Mouse (Mus musculus) retina, adult 2 months (tissue): ENCODE results near the gene Macf1.
"Not testable (repeated sequence)": the region's sequence is repeated elsewhere in the genome, so short reads cannot be mapped to it uniquely, and the experiment has no call there.

Source experiments
- DNase-seq: peaks from one replicate; pipeline ENCODE4 v3.0.0-alpha.2; 2012; ENCODE audit warnings: low read depth, low spot score

Gene Macf1

GRCm38 (mm10) chr4:123635428-123635827 is 48.7 kb downstream of the Macf1 start:
- no peak for DNase-seq

GRCm38 (mm10) chr4:123634436-123634835 is 49.7 kb downstream of the Macf1 start:
- no peak for DNase-seq

GRCm38 (mm10) chr4:123633874-123634273 is 50.3 kb downstream of the Macf1 start:
- DNase-seq, result no peak

- DNase-seq, result peak; percentile 20
These were observed 50.8 kb downstream of the Macf1 start for GRCm38 (mm10) chr4:123633370-123633769.

- DNase-seq, result not testable (repeated sequence)
These were observed 52.0 kb downstream of the Macf1 start for GRCm38 (mm10) chr4:123632116-123632515.

- DNase-seq, result no peak
These were observed 52.5 kb downstream of the Macf1 start for GRCm38 (mm10) chr4:123631654-123632053.

- DNase-seq, result no peak
These were observed 56.5 kb downstream of the Macf1 start for GRCm38 (mm10) chr4:123627683-123628082.

- no peak for DNase-seq
These were observed 58.7 kb downstream of the Macf1 start for GRCm38 (mm10) chr4:123625332-123626072.

- no peak for DNase-seq
These were observed 59.7 kb downstream of the Macf1 start for GRCm38 (mm10) chr4:123624438-123624837.

- no peak for DNase-seq
These were observed 60.4 kb downstream of the Macf1 start for GRCm38 (mm10) chr4:123623742-123624151.

- no peak for DNase-seq
These were observed 62.4 kb downstream of the Macf1 start for GRCm38 (mm10) chr4:123621732-123622131.

- no peak for DNase-seq
These were observed 66.3 kb downstream of the Macf1 start for GRCm38 (mm10) chr4:123617727-123618389.

- no peak for DNase-seq
These were observed 67.2 kb downstream of the Macf1 start for GRCm38 (mm10) chr4:123616971-123617370.

GRCm38 (mm10) chr4:123616501-123616900 is 67.7 kb downstream of the Macf1 start:
- no peak for DNase-seq

GRCm38 (mm10) chr4:123613309-123613947 is 70.7 kb downstream of the Macf1 start:
- DNase-seq, result no peak

GRCm38 (mm10) chr4:123611940-123612339 is 72.2 kb downstream of the Macf1 start:
- no peak for DNase-seq

GRCm38 (mm10) chr4:123611241-123611640 is 72.9 kb downstream of the Macf1 start:
- no peak for DNase-seq

GRCm38 (mm10) chr4:123607174-123607573 is 77.0 kb downstream of the Macf1 start:
- DNase-seq, result peak; percentile 22

- DNase-seq, result no peak
These were observed 78.2 kb downstream of the Macf1 start for GRCm38 (mm10) chr4:123605948-123606347.

- no peak for DNase-seq
These were observed 78.9 kb downstream of the Macf1 start for GRCm38 (mm10) chr4:123605309-123605708.

- no peak for DNase-seq
These were observed 81.4 kb downstream of the Macf1 start for GRCm38 (mm10) chr4:123602700-123603261.

GRCm38 (mm10) chr4:123601036-123601435 is 83.1 kb downstream of the Macf1 start:
- no peak for DNase-seq
